Mouse (Mus musculus): ENCODE measurements around the gene Fgf12. TPM values are rescaled to one million over a fixed set of nuclear protein-coding genes. Genes with fewer than 3 reads are reported as not detected.

Gene Fgf12
- polyA plus RNA-seq, 1 experiment from 2014 or later, result 3.3 TPM

DNA sequence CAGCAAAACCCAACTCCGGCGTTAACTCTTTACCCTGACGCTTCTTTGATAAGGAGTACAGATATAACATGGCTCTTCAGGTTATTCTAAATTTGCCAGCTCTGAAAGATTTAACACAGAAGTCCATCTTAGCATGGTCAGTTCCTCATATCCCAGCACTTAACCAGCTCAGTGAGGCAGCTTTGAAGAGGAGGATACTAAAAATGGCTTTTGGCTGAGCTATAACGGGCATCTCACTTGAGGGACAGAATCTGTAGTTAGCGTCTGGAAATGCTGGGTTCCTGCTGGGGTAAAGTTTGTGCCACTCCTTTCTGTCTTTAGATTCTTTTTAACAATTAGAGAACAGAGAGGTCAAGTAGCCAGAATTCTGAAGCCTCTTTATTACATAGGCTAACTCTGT, 121.1 kb downstream of the Fgf12 start:
- Histone ChIP-seq H3K9ac (ENCODE audit: low read length) (no peak overlapping the region), H3K36me3 (ENCODE audit: control insufficient read depth, insufficient read depth, low read length) (no peaks in the 10 kb centered on the region), H3K4me2 (ENCODE audit: low read depth, low read length, severe bottlenecking) (no peak overlapping the region), H3K4me1 (replicated peaks; ENCODE audit: control insufficient read depth, insufficient read depth, low read length) (no peaks in the 10 kb centered on the region), H3K27ac (ENCODE audit: low read depth, low read length) (no peak overlapping the region), H3K9me3 (ENCODE audit: control insufficient read depth, low read length) (no peaks in the 10 kb centered on the region), H3K27me3 (ENCODE audit: control insufficient read depth, insufficient read depth, low read length) (no peaks in the 10 kb centered on the region), H3K4me3 (ENCODE audit: low read depth, low read length) (no peak overlapping the region)
- no peak for ATAC-seq (replicated peaks; ENCODE audit: low FRiP score)
- WGBS, result 82% methylated on average over 5 of the region's 5 CpGs
- DNase-seq (ENCODE audit: low spot score), result no peak

DNA sequence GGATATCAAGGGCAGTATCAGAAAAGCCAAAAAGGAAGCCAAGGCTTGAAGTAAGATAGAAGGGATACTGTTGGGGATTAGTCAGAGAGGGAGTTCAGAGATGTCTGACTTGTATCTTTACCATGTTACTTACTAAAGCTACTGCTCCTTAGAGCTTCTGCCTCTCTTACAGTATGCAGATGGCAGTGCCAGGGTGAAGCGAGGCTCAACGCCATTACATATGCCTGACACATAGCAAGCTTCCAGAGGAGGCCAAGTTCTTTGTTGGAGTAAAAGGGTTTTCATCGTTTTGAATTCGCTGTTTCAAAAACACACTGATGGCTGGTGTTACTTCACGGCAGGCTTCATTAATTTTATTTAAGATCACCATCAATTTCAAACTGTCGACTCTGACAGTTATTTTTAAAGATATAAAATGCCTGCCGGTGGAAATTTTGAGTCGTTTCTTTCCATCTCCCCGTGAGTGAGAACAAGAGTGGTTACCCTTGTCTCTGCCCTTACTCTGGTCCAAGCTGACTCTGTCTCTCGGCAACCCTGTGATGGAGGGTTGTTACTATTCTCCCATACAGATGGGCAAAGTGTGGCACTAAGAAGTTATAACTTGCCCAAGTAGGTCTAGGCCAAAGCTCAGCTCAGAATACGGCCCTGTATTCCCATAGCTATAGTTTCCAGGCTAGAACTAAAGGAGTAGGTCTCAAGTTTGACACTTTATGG, 121.9 kb downstream of the Fgf12 start:
- Histone ChIP-seq H3K4me3 (ENCODE audit: low read depth, low read length) (no peak overlapping the region), H3K9me3 (ENCODE audit: control insufficient read depth, low read length) (no peaks in the 10 kb centered on the region), H3K4me1 (replicated peaks; ENCODE audit: control insufficient read depth, insufficient read depth, low read length) (no peaks in the 10 kb centered on the region), H3K27me3 (ENCODE audit: control insufficient read depth, insufficient read depth, low read length) (no peaks in the 10 kb centered on the region), H3K36me3 (ENCODE audit: control insufficient read depth, insufficient read depth, low read length) (no peaks in the 10 kb centered on the region), H3K4me2 (ENCODE audit: low read depth, low read length, severe bottlenecking) (no peak overlapping the region), H3K9ac (ENCODE audit: low read length) (no peak overlapping the region), H3K27ac (ENCODE audit: low read depth, low read length) (no peak overlapping the region)
- 91% methylated on average over 11 of the region's 11 CpGs for WGBS
- no peak for ATAC-seq (replicated peaks; ENCODE audit: low FRiP score)
- no peak for DNase-seq (ENCODE audit: low spot score)

DNA sequence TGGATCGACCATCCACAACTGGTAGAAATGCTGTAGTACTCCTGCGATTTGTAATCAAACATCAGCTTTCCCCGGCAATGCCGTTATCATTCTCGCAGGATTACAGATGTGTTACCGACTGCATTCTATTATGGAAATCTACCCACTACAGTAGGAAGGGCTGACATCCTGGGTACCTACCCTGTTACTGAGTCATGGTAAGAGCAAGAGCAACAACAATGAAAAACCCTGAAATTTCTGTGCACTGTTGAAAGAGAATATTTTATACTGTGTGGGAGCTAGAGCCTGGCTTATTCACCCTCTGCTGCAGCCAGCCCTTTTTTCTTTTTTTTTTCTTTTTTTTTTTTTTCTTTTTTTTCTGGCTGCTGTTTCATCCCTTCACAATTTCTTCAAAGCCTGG, 126.6 kb downstream of the Fgf12 start:
- H3K4me3 ChIP-seq (ENCODE audit: low read depth, low read length), result no peak overlapping the region
- no peaks in the 10 kb centered on the region for H3K4me1 ChIP-seq (replicated peaks; ENCODE audit: control insufficient read depth, insufficient read depth, low read length)
- no peak overlapping the region for H3K27ac ChIP-seq (ENCODE audit: low read depth, low read length)
- no peaks in the 10 kb centered on the region for H3K36me3 ChIP-seq (ENCODE audit: control insufficient read depth, insufficient read depth, low read length)
- no peak overlapping the region for H3K4me2 ChIP-seq (ENCODE audit: low read depth, low read length, severe bottlenecking)
- WGBS, result 90% methylated on average over 6 of the region's 6 CpGs
- no peak for DNase-seq (ENCODE audit: low spot score)
- no peak overlapping the region for H3K9ac ChIP-seq (ENCODE audit: low read length)
- ATAC-seq (replicated peaks; ENCODE audit: low FRiP score), result no peak
- H3K9me3 ChIP-seq (ENCODE audit: control insufficient read depth, low read length), result no peaks in the 10 kb centered on the region
- H3K27me3 ChIP-seq (ENCODE audit: control insufficient read depth, insufficient read depth, low read length), result no peaks in the 10 kb centered on the region

DNA sequence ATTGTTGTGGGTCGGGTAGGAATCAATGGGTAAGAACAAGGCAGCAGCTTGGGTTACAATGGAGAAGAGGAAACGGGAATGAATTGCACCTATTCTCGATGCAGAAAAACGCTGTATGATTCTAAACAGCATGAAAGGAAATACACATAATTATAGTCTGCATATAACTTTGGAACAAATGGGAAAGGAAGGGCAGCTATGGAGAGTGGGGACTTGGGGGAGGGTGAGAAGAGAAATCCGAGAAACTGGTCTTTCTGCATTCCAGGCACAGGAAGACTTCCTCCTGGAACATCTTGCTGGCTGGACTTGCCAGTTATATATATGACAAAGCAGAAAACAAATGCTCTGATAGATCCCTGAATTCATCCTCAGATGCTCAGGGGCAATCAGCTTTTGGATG, 127.2 kb downstream of the Fgf12 start:
- no peak overlapping the region for H3K9ac ChIP-seq (ENCODE audit: low read length)
- H3K36me3 ChIP-seq (ENCODE audit: control insufficient read depth, insufficient read depth, low read length), result no peaks in the 10 kb centered on the region
- DNase-seq (ENCODE audit: low spot score) (no peak), ATAC-seq (replicated peaks; ENCODE audit: low FRiP score) (no peak)
- H3K9me3 ChIP-seq (ENCODE audit: control insufficient read depth, low read length), result no peaks in the 10 kb centered on the region
- H3K4me1 ChIP-seq (replicated peaks; ENCODE audit: control insufficient read depth, insufficient read depth, low read length), result no peaks in the 10 kb centered on the region
- no peak overlapping the region for H3K4me3 ChIP-seq (ENCODE audit: low read depth, low read length)
- WGBS, result 76% methylated on average over 5 of the region's 5 CpGs
- no peaks in the 10 kb centered on the region for H3K27me3 ChIP-seq (ENCODE audit: control insufficient read depth, insufficient read depth, low read length)
- H3K27ac ChIP-seq (ENCODE audit: low read depth, low read length), result no peak overlapping the region
- H3K4me2 ChIP-seq (ENCODE audit: low read depth, low read length, severe bottlenecking), result no peak overlapping the region

DNA sequence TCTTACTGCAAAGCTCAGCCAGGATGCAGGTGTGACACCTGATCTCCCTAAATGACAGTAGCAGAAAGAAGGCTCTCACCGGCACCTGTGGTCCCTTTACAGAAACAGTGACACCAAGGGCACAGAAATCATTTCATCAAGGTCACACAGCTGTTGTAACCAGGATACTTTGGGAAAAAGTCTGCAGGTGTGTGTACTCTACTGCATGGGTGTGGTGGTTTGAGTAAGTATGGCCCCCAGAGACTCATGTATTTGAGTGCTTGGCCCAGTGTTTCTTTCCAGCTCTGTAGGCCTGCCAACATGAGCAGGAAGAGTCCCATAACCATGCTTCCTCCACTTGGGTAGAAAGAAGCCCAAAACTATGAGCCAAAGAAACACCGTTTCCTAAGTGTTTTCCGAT, 138.5 kb downstream of the Fgf12 start:
- Histone ChIP-seq H3K4me1 (replicated peaks; ENCODE audit: control insufficient read depth, insufficient read depth, low read length) (no peaks in the 10 kb centered on the region), H3K36me3 (ENCODE audit: control insufficient read depth, insufficient read depth, low read length) (no peaks in the 10 kb centered on the region), H3K9ac (ENCODE audit: low read length) (no peak overlapping the region), H3K27ac (ENCODE audit: low read depth, low read length) (no peak overlapping the region), H3K9me3 (ENCODE audit: control insufficient read depth, low read length) (no peaks in the 10 kb centered on the region), H3K4me2 (ENCODE audit: low read depth, low read length, severe bottlenecking) (no peak overlapping the region), H3K27me3 (ENCODE audit: control insufficient read depth, insufficient read depth, low read length) (no peaks in the 10 kb centered on the region), H3K4me3 (ENCODE audit: low read depth, low read length) (no peak overlapping the region)
- DNase-seq (ENCODE audit: low spot score) (no peak), ATAC-seq (replicated peaks; ENCODE audit: low FRiP score) (no peak)
- 86% methylated on average over 3 of the region's 3 CpGs for WGBS

DNA sequence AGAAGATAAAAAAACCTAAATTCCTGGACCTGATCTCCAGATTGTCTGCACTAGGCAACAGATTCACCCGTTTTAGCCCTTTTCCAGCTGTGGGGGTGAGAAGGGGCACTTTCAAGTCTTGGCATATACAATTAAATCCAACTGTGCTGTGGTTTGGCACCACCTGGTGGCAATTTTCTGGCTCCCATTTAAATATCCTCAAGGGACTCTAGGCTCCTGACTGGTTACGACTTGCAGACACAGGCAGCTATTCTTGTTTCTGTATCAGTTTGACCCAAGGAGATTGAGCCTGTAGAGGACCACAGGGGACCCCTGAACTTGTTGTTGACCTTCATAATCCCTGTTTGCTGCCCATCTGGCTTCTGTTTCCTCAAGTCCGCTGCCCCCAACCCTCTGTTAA, 141.9 kb downstream of the Fgf12 start:
- no peaks in the 10 kb centered on the region for H3K9me3 ChIP-seq (ENCODE audit: control insufficient read depth, low read length)
- no peak overlapping the region for H3K27ac ChIP-seq (ENCODE audit: low read depth, low read length)
- peak; percentile 61 for DNase-seq (ENCODE audit: low spot score)
- H3K9ac ChIP-seq (ENCODE audit: low read length), result no peak overlapping the region
- no peak overlapping the region for H3K4me3 ChIP-seq (ENCODE audit: low read depth, low read length)
- no peak overlapping the region for H3K4me2 ChIP-seq (ENCODE audit: low read depth, low read length, severe bottlenecking)
- H3K36me3 ChIP-seq (ENCODE audit: control insufficient read depth, insufficient read depth, low read length), result no peaks in the 10 kb centered on the region
- no peaks in the 10 kb centered on the region for H3K4me1 ChIP-seq (replicated peaks; ENCODE audit: control insufficient read depth, insufficient read depth, low read length)
- 22% methylated on average over 3 of the region's 3 CpGs for WGBS
- H3K27me3 ChIP-seq (ENCODE audit: control insufficient read depth, insufficient read depth, low read length), result no peaks in the 10 kb centered on the region
- ATAC-seq (replicated peaks; ENCODE audit: low FRiP score), result no peak

DNA sequence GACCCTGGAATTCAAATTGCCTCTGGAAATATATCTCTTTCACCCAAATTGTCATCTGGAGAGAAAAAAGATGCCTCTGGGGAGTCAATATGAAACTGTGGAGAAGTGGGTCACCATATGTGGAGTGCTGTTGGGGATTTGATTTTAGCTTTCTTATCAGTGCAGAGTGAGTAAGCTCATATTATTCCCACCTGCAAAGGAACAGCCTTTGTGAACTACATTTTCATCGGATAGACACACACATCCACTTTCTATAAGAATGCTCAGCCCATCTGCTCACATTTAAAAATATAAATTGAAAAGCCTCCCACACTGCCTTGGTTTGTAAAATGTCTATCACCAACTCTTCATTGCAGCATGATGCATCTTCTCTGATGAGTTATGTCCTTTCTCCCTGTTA, 149.7 kb downstream of the Fgf12 start:
- no peak for ATAC-seq (replicated peaks; ENCODE audit: low FRiP score)
- WGBS, result 89% methylated on average over 1 of the region's 1 CpGs

DNA sequence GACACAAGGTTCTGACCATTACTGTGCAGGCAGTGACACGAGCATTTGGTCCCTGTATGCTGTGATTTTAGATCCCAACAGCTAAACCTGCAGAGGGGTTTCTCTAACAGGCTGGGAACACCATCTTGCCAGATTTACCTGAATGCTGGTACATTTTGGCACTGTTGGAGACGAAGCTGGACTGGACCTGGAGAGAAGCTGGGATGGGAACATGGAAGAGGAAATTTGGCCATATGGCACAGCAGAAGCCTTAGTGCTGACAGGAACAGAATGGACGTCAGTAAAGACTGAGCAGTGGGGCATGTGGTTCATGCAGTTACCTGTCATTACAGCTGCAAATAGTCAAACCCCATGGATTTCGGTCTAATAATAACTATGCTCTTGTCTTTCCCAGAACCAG, 151.1 kb downstream of the Fgf12 start:
- Histone ChIP-seq H3K4me1 (replicated peaks; ENCODE audit: control insufficient read depth, insufficient read depth, low read length) (no peaks in the 10 kb centered on the region), H3K9ac (ENCODE audit: low read length) (no peak overlapping the region), H3K27ac (ENCODE audit: low read depth, low read length) (no peak overlapping the region), H3K36me3 (ENCODE audit: control insufficient read depth, insufficient read depth, low read length) (no peaks in the 10 kb centered on the region), H3K4me3 (ENCODE audit: low read depth, low read length) (no peak overlapping the region), H3K4me2 (ENCODE audit: low read depth, low read length, severe bottlenecking) (no peak overlapping the region), H3K27me3 (ENCODE audit: control insufficient read depth, insufficient read depth, low read length) (no peaks in the 10 kb centered on the region), H3K9me3 (ENCODE audit: control insufficient read depth, low read length) (no peaks in the 10 kb centered on the region)
- ATAC-seq (replicated peaks; ENCODE audit: low FRiP score) (no peak), DNase-seq (ENCODE audit: low spot score) (no peak)
- WGBS, result 87% methylated on average over 4 of the region's 4 CpGs

More for the DNA sequence above, 149.7 kb downstream of the Fgf12 start:
- Histone ChIP-seq H3K36me3 (ENCODE audit: control insufficient read depth, insufficient read depth, low read length) (no peaks in the 10 kb centered on the region), H3K4me2 (ENCODE audit: low read depth, low read length, severe bottlenecking) (no peak overlapping the region), H3K27ac (ENCODE audit: low read depth, low read length) (no peak overlapping the region), H3K9ac (ENCODE audit: low read length) (no peak overlapping the region), H3K4me3 (ENCODE audit: low read depth, low read length) (no peak overlapping the region), H3K4me1 (replicated peaks; ENCODE audit: control insufficient read depth, insufficient read depth, low read length) (no peaks in the 10 kb centered on the region), H3K9me3 (ENCODE audit: control insufficient read depth, low read length) (no peaks in the 10 kb centered on the region), H3K27me3 (ENCODE audit: control insufficient read depth, insufficient read depth, low read length) (no peaks in the 10 kb centered on the region)
- DNase-seq (ENCODE audit: low spot score), result no peak

DNA sequence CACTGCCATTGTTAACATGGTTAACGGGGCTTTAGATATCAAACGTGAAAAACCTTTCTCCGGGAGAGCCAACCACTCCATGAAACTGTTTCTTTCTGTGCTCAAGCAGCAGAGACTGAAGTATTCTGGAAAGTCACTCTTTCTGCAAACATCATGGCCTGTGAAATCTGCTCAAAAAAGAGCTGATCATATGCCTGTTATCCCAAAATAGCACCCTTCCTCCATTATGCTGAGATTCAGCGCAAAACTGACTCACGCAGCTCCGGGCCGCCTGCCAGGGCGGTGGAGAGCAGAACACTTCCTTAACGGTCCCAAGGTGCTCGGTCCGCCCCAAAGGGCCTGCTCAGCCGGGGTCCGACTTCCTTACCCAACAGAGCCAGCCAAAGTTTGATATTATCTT, 156.8 kb downstream of the Fgf12 start:
- Histone ChIP-seq H3K27ac (ENCODE audit: low read depth, low read length) (no peak overlapping the region), H3K9me3 (ENCODE audit: control insufficient read depth, low read length) (no peaks in the 10 kb centered on the region), H3K36me3 (ENCODE audit: control insufficient read depth, insufficient read depth, low read length) (no peaks in the 10 kb centered on the region), H3K9ac (ENCODE audit: low read length) (no peak overlapping the region), H3K4me2 (ENCODE audit: low read depth, low read length, severe bottlenecking) (no peak overlapping the region), H3K4me3 (ENCODE audit: low read depth, low read length) (no peak overlapping the region), H3K4me1 (replicated peaks; ENCODE audit: control insufficient read depth, insufficient read depth, low read length) (no peaks in the 10 kb centered on the region), H3K27me3 (ENCODE audit: control insufficient read depth, insufficient read depth, low read length) (no peaks in the 10 kb centered on the region)
- 83% methylated on average over 13 of the region's 13 CpGs for WGBS
- DNase-seq (ENCODE audit: low spot score) (no peak), ATAC-seq (replicated peaks; ENCODE audit: low FRiP score) (no peak)
